Mouse (Mus musculus) urinary bladder, adult 18-20 months (tissue): ENCODE results near the gene CK137956.

Source experiments
- DNase-seq, 2 experiments: peaks; one replicate each; pipeline ENCODE4 v3.0.0; 2022; ENCODE audit warnings: low spot score in 2 of 2, mixed read lengths in 2 of 2

CK137956 gene

DNA sequence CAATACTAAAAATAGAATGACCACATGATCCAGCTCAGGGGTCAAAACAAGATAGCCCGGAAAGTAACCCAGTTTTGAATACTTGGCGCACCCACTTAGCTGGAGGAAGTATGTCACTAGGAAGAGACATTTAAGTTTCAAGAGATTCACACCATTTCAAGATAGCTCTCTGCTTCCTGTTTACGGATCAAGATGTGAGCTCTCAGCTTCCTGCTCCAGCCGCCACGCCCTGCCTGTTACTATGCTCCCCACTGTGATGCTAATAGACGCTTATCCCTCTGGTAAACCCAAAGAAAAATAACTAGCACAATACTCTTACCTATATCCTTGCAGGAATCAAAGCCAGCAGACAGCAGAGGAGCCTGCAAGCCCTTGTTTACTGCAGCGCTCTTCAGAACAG, 57.2 kb downstream of the CK137956 start:
- DNase-seq: no peak

DNA sequence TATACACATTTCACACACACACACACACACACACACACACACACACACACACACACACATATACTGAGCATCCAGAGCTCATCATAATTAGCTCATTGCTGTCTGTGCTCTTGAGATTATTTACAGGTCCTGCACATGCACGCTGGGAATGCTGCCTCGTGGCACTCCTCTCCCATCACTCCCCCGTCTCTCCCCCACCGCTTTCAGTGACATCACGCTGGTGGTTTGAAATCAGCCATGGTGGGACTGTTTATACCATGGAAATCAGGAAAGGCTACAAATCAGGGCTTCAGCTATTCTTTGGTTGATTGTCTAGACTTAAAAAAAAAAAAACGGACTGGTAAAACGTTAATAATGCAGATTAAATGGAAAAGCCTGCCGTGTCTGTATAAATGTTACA, 63.6 kb downstream of the CK137956 start:
- DNase-seq: no peak

DNA sequence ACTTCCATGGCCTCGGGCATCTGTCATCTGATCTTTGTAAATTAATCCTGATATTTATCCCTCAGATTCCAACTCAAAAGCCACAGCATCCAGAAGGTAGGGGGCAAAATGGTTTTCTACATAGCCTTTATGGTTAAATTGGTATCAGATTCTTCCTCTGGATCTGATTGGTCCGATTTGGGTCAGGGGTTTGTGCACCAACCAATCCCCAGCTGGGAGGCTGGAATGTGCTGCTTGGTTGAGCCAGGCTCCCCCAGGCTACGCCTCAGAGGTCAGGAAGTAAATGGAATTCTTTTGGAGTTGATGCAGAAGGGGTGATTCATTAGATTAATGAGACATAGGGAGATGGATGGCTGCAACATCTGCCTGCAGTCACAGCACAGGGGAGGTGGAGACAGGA, 66.8 kb downstream of the CK137956 start:
- no peak for DNase-seq

DNA sequence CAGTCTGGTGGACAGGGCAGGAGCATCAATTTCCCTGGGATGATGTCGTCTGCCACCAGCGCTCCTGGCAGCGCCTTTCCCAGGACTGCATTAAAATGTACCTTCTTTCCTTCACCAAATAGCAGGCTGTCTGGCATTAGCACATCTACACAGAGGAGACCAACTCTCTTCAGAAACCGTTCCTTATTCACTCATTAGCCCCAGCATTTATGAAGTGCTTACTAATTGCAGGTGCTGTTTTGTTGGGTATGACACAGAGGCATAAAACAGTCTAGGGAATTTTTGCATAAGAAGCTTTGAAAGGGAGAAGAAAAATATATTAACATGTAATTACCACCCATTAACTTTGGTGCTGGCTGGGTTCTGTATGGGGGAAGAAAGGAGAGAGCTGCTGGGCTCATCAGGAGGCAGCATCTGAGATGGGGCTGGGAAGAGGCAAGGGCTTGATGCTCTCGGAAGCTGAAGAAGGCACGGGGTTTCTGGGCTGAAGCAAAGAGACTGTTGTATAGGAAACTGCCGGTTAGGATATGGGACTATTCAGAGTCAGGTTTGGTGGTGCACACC, 69.8 kb downstream of the CK137956 start:
- DNase-seq: no peak

DNA sequence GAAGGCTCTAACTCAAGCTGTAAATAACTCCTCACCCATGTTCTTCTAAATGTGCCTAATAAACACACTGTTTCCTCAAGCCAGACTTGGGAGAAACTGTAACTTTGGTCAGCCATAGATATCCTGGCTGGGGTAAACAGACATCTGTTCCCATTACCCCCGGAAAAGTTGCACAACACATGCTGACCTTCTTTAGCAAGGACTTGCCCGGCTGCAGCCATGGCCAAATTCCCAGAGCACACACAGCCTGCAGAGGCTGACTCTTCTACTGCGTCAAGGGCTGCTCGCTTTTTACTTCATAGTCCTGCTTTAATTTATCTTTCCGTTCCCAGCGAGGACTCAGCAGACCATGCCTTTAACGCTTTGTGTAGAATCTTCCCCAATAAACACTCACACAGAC, 81.7 kb downstream of the CK137956 start:
- DNase-seq: no peak

DNA sequence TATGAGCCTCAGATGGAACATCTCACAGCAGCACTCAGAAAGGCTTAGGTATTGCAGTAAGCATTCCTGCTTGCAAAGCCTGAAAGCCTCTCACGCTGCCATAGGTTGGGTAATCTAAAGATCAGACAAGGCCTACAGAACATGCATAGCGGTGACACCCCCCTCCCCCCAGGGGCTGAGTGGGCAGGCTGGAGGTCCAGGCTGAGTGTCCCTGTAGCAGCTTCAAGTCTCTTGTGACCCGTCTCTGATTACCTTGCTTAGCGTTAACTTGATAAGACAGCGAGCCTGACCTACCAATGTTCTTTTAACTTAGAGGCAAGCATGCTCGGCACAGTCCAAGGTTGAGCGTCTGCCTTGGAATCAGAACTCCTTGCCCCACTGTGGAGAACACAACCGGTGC, 91.8 kb downstream of the CK137956 start:
- DNase-seq: no peak
